Mouse (Mus musculus) thymus, postnatal 0 days (tissue): ENCODE results near the gene 4930519P11Rik. TPM values are rescaled to one million over a fixed set of nuclear protein-coding genes. Genes with fewer than 3 reads are reported as not detected.

Source experiments
- DNase-seq: peaks from one replicate; pipeline ENCODE4 v3.0.0-alpha.2; 2015; ENCODE audit warnings: low spot score
- polyA plus RNA-seq: library from polyadenylated mRNA; unstranded; fragments of >200 nt; fragmentation: Nextera tagmentation; extraction: Ambion mirVana; gene quantifications from 2 replicates; pipeline ENCODE4 v1.2.1, GENCODE M21; 2015

4930519P11Rik gene
- polyA plus RNA-seq, 1 experiment from 2014 or later: 0.42 TPM

DNA sequence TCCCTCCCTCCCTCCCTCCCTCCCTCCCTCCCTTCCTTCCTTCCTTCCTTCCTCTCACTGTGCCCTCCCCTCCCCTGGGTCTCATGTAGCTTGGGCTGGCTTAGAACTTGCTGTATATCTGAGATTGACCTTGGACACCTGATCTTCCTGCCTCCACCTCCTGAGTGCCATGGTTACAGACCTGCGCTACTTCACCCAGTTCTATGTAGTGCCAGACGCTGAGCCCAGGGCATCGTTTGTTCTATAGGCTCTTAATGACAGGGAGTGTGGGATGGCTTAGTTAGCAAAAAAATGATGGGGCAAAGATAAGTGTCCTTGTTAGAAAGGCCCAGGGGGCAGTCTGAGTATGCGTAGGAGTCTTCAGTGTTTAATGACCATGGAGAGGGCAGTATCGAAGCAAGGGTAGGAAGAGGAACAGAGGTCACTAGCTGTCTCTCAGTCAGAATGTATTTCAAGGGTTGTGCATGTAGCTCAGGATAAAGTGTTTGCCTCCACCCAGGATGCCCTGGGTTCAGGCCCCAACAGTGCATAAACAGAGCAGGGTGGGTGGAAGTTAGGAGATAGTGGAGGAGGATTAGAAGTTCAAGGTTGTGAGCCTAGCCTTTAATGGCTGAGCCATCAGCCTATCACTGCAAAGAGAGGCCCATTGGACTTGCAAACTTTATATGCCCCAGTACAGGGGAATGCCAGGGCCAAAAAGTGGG, 20.0 kb upstream of the 4930519P11Rik start:
- DNase-seq: no peak

DNA sequence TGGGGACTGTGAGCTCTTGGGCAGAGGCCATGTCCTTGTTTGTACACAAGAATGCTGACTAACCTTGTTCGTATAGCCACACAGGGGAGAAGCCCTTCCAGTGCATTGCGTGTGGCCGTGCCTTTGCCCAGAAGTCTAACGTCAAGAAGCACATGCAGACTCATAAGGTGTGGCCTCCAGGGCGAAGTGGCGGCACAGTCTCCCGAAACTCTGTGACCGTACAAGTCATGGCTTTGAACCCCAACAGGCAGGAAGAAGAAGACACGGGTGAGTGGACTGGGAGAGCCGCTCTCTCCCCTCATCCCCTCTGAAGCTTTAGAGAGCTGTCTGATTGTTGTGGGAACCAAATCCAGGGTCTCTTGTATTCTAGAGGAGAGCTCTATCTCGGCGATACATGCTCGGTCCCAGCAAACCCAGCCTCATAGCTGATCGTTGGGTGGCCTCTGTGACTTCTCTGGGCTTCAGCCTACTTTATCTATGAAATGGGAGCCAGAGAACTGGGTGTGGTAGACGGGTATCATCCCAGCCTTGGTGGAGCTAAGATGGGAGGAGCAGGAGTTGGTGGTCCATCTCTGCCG, 19.1 kb upstream of the 4930519P11Rik start:
- no peak for DNase-seq

DNA sequence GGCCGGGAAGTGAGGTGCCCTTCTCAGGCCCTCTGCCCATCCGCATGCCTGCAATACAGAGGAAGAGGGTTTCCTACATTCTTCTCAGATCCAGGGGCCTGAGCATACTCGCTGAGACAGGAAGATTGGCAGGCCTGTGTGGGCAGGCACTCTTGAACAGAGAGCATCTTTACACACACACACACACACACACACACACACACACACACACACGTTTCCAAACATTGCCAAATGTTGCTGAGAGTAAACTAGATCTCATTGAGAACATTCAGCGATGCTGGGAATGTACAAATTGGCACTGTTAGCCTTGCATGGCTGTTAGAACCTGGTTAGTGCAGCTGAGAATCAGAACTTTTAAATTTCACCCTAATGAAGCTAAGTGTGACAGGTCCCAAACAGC, 17.3 kb upstream of the 4930519P11Rik start:
- DNase-seq: no peak

DNA sequence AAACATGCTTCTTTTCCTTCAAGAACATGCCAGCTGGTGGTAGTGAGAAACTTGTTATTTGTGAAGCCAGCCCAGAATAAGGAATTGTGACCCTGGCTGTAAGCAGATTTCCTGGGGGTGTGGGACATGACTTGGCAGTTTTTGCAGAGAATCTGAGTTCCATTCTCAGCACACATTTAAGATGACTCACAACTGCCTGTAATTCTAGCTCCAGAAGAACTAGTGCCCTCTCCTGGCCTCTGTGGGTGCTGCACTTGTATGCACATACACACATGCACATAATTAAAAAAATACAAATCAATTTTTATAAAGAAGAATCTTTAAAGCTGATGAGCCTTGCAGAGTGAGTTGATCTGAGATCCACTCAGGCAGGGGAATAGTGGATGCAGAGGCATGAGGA, 10.9 kb upstream of the 4930519P11Rik start:
- no peak for DNase-seq

DNA sequence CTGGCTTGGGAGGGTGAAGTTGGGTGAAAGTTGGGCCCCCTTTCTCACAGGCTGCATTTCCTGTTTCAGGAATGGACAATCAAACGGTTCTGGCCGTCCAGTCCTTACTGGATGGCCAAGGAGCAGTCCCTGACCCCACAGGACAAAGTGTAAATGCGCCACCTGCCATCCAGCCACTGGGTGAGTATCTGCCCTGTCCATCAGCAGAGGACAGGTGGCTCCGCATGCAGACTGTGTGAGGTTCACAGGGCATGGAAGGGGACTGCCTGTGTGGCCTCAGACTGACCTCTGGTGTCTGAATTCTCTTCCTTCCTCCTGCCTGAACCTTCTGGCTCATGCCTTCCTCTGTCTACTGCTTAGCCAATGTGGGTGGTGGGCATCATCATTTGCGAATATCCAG, 8.4 kb upstream of the 4930519P11Rik start:
- no peak for DNase-seq

DNA sequence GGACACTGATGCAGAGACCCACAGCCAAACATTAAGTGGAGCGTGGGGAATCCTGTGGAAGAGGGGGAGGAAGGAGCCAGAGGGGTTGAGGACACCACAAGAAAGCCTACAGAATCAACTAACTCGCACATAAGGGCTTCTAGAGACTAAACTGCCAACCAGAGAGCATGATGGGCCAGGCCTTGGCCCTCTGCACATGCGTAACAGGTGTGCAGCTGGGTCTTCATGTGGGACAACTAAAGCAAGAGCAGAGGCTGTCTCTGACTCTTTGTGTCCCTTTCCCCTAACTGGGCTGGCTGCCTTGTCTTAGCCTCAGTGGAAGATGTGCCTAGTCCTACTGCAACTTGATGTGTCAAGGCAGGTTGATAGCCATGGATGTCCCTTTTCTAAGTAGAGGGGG, 3.8 kb upstream of the 4930519P11Rik start:
- peak; percentile 82 for DNase-seq

DNA sequence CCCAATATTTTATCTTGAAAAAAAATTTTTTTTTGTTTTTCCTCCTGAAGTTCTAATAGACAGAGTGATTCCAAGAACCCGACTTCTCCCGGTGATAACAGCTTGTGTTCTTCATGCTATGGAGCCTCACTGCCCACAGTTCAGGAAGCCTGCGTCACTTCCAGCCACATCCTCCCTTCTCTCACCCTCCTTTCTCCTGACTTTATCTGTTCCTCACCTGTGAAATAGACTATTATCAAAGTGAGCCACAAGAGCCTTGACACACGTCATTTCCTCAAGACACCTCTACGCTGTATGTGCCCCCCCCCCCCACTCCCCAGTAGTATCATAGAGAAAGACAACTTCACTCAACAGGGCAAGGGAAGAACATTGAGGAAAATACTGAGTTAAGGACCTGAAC, 2.4 kb upstream of the 4930519P11Rik start:
- DNase-seq: peak; percentile 69

DNA sequence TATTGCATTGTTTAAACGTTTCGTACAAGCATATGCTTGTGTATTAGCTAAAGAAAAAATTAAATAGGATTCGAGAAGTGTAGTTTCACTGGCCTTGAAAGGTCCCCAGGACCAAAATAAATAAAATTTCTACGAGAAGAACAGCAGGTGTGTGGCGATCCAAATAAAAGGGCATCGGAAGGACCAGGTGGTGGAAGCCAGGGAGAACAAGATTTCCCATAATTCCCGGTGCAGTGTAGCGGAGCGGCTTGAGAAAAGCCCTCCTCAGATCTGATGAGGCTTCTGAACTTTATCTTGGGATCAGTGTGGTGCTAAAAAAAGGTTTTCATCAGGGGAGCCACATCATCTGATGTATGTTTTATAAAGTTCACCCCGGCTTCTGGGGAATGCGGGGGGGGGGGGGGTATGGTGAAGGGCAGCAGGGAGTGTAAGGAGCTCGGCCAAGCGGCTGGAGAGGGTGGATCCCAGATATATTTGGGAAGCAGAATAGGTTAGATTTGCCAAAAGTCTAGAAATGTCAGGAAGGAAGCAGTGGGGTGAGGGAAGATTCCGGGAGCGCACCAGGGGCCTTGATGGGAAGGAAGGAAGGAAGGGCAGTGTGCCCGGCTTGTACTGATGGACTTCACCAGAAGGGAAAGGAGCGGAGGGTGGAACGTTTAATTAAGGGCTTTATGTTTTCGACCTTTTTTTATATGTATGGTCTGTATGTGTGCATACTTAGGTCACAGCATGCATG, 1.8 kb upstream of the 4930519P11Rik start:
- DNase-seq: no peak

DNA sequence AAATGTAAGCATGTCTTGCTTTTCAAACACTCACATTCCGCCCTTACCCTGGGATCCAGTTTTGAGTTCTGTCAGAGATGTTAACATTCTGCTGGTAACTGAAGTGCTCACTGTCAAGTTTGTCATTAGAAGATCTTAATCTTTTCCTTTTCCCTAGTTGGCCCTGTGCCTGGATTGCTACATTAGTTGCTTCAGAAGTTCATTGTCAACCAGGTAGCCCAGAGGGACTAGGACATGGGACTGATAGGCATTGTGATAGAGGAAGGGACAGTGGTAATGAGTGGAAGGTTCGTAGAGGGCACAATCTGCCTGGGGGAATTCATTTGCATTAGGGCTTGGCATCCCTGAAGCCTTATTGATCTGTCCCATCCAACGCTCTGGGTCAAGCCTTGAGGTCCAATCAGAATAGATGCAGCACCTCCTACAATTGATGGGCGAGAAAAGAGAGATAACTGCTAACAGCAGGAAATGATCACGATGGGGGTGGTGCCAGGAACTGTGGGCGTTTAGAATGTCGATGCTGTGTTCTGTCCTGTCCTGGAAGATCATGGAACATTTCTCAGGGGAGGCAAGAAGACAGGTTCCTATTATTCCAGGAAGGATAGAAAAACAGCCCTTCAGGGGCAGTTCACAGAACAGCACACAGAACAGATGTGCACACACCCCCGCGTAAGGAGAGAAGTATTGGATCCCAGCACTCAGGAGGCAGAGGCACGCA, 4.0 kb downstream of the 4930519P11Rik start:
- no peak for DNase-seq

DNA sequence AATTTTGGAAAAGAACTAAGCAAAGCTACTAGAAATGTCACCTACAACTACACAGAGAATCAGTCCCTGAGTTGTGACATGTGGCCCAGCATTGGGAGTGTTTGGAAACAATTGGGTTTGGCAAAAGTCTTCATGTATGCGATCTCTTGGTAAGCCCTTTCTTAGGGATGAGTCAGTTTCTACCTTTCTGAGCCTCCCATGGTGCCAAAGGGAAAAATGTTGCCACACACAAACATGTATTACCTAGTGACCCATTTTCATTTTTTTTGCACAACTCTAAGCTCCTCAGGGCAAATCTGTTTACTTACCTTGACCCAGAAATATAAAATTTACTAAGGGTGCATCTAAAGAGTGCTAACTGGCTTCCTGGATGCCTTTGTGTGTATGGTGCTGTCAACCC, 6.3 kb downstream of the 4930519P11Rik start:
- DNase-seq: no peak

DNA sequence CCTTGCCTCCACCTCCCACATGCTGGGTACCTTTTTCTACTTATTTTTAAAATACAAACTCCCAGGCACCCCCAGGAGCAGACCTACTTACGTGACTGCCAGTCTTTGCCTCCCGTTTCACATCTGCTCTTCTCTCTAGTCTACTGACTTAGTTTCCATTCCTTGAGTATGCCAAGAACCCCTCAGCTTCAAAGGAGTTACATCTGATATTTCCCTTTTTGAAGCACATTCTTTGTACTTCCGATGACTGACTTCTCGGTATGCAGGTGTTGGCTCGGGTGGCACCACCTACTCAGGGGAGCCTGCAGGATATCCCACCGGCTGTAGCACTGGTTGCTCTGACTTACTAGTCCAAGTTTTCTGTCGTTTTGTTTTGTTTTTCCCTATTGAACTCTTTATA, 9.1 kb downstream of the 4930519P11Rik start:
- DNase-seq: peak; percentile 85

DNA sequence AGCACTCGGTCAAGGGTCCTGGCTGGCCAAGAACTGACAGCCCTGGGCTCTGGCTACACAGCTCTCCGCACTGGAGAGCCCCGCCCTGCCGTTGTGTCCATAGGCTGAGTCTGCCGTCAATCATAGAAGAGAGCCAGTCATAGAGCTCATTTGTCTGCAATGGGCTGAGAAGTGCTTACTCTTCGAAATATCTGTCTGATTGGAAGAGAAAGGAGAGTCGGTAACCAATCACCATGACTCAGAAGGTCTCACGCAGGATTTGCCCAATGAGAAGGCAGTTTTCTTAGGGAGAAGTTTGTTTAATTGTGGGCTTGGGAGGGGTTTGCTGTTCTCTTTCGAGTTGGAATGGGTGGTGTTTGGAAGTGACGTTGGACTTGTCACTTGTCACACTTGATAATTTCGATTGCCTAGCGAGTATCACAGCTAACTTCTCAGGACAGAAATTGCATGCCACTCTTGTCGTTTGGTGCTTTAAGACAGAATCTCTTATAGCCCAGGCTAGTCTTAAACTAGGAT, 9.5 kb downstream of the 4930519P11Rik start, which contains the start of gene Pxmp4:
Pxmp4 (minus strand) TSS at position 71 of the 516 bp plus-strand sequence.
- peak; percentile 97 for DNase-seq

DNA sequence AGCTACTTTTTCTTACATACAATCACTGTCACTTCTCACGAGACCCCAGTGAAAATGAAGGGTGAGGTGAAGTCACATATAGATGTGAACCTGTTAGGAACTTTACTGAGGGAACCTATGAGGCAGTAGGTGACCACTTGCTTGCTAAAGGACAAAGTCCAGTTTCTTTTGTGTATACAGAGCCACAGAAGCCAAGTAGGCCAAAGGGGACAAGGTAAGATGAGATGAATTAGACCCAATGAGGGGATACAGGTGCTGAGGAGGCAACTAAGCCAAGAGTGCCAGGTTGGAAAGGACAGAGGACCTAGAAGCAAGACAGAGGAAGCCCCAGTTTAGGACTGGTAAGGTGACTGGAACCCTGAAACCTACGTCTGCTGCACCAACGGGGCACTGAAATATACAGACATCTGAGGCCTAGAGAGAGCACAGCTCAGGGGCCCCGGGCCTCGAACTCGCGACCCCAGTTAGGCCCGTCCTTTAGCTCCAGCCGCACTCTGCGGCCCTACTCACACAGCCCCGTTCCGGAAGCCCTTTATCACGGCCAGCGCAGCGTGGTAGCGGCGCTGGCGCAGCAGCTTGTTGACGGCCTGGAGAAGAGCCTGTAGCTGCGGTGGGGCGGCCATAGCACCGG, 10.1 kb downstream of the 4930519P11Rik start:
- DNase-seq: no peak

DNA sequence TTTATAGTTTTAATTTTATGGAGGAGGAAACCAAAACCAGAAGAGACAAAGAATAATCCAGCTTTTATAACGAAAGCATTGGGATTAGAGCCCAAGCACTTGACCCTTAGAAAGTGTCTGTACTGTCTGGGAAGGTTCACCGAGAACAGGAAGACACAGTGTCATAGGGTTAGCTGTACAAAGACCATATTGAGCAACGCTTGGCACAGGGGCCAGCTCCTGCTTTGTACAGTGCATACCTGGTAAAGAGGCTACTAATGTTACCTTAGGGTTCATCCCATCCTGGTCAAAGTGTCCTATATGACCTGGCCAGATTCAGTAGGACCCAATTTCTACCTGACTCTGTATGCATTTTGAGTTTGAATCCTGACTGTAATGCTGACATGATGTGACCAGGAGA, 11.9 kb downstream of the 4930519P11Rik start:
- DNase-seq: no peak

DNA sequence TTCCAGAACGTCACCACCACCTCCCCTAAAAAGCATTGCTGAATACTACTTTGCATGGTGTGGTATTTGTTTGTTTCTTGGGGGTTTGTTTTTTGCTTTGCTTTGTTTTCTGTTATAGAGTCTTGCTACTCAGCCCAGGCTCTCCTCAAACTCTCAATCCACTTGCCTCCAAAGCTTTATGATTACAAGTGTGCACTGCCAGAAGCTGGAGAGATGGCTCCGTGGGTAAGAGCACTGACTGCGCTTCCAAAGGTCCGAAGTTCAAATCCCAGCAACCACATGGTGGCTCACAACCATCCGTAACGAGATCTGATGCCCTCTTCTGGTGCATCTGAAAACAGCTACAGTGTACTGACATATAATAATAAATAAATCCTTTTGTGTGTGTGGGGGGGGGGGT, 12.7 kb downstream of the 4930519P11Rik start:
- DNase-seq: no peak

DNA sequence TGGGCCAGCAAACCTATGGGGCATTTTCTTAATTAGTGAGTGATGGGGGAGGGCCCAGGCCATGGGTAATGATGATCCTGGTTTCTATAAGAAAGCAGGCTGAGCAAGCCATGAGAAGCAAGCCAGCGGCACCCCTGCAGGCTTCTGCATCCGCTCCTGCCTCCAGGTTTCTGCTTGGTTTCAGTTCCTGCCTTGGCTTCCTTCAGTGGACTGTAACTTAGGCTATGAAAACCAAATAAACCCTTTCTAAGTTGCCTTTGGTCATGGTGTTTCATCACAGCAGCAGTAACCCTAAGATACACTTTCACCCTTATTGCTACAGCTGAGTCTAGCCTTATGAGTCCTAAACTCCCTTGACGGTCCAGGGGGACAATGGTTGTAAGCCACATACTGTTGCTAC, 15.8 kb downstream of the 4930519P11Rik start:
- DNase-seq: no peak

DNA sequence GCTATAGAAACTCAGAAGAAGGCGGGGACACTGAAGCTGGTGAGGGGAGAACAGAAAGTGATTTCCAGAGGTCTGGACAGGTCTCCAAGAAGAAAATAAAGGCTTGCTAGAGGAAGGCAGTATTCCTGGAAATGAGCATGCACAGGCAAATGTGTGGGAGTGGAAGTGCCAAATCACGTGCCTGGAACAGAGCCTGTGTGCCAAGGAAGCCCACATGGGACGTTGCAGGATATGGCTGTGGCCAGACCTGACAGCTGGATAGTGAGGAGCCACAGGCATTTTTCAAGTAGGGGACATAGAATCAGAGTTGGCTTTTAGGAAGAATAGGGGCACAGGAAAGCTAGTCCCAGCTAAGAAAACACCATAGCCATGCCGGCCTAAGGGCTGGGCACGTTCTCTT, 17.5 kb downstream of the 4930519P11Rik start:
- DNase-seq: no peak

DNA sequence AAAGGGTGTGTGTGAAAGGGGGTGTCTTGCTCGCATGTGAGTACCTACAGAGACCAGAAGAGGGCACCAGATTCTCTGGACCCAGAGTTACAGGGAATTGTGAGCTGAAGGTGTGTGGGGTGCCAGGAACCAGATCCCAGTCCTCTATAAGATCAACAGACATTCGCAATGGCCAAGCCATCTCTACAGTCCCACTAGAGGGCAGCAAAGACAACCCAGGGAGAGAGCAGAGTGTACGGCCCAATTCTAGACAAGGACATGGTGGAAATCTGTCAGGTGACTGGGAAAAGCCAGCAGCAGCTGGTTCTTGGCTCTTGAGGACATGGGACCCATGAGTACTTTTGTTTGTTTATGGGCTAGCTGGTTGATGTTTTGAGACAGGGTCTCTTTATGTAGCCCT, 20.2 kb downstream of the 4930519P11Rik start:
- peak; percentile 58 for DNase-seq

DNA sequence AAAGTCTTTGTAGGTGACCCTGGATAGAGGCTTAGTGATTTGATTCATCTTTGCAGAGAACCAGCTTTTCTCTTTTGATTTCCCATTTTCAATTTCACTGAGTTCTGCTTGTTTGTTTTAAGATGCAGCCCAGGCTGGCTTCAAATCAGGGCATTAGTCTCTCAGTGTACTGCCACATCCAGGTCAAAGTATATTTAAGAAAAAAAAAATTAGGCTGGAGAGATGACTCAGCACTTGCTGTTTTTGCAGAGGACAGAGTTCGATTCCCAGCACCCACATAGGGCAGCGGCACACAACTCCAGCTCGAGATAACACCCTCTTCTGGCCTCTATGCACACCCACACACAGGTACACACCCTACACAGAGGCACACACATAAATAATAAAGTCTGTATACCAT, 22.0 kb downstream of the 4930519P11Rik start:
- DNase-seq: no peak

DNA sequence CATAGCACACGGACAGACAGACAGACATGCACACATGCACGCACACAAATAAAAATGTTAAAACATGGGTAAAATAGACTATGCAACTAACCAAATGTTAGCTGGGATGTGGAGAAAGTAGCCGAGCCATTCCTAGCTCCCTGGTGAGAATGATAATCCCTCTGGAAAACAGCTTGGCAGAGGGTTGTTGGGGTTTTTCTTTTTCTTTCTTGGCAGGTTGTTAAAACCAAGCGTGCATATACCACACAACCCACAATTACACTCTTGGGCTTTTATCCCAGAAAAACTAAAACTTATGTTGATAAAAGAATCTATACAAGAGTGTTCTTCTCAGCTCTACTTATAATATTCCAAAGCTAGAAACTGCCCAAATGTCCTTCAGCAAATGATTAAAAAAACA, 24.2 kb downstream of the 4930519P11Rik start:
- no peak for DNase-seq

DNA sequence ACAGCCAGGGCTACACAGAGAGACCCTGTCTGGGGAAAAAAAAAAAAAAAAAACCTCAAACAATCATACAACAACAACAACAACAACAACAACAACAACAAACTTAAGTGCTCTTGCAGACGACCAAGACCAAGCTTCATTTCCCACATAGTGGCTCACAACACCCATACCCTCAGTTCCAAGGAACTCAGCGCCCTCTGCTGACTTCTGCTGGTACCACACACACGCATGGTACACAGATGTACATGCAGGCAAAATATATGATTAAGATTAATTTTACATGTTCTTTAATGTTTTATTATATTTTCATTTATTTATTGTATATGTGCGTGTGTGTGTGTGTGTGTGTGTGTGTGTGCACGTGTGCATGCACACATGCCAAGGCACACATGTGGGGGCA, 26.8 kb downstream of the 4930519P11Rik start:
- peak; percentile 68 for DNase-seq
